Mouse (Mus musculus) right cerebral cortex, postnatal 10 days (tissue): ENCODE measurements at regions not wholly inside any gene's neighbourhood (a gene's known extent, or its start where the extent isn't known, plus 50 kb on each side); places are given as distances from the start of the nearest gene placed in this dataset.

ENCODE experiments used
- DNase-seq, 2 experiments: peaks; one replicate each; pipeline ENCODE4 v3.0.0; 2021; ENCODE audit warnings: low spot score in 2 of 2

DNA sequence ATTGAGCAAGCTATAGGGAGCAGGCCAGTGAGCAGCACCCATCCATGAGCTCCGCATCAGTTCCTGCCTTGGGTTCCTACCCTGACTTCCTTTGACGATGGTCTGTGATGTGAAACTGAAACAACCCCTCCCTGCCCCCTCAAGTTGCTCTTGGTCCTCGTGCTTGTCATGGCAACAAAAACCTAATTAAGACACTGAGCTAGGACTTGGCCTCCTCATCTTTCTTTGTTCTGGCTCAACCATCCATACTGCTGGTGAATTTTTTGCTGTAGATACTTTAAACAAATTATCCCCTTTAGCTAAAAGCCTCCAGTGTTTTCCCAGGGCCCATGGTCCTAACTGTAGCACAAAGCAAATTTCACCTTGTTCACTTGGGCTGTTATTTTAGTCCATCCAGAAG is 129.9 kb upstream of the Peli2 start:
- no peak for DNase-seq

DNA sequence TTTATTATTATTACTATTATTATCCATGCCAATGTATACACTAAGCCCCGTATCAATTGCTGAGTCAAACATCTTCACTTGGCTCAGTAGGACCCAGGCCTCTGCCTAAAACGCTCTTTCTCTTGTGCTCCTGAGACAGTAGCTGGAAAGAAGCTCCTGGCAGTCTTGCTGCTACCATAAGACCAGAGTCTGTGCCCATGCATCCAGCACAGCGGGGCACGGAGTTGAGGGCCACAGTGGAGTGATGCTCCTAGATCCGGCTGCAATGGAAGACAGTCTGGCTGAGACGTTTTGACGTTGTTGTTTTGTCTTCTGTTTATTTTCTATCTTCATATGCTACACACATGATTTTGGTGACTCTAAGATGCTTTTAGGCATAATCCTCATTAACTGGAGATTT is 129.1 kb upstream of the Peli2 start:
- no peak for DNase-seq

DNA sequence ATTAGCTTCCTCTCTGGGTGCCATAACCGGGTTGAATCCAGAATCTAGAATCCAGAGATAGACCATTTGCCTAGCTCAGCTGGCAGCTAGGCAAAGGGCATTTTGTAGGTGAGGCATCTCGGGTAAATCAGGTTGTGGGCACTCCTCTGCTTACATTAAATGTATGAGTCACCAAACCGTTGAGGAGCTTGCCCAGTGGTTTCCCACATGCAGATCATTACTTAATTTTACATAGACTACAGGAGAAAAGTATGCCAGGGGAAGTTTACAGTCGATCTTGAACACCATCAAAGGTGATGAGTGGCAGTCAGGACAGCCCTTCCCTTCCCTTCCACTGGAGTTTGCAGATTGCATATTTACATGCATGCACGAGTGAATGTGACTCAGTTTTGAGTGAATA is 128.5 kb upstream of the Peli2 start:
- DNase-seq = no peak

DNA sequence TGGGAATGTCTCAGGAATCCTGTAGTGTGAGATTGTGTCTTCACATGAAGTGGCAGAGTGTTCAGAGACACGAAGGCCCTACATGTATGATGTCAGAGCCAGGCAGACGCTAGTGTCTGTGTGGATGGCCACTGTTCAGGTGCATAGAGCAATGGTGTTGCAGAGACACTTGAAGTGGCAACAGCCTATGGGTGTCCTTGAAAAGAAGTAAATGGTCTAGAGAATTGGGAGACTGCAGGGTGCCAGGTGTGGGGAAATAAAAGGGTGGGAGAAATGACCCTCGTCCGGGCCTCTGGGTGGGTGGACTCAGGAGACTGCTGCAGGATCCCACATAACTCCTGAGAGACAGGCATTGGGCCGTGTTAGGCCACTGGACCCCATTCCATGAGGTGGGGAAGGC is 127.8 kb upstream of the Peli2 start:
- DNase-seq = no peak

DNA sequence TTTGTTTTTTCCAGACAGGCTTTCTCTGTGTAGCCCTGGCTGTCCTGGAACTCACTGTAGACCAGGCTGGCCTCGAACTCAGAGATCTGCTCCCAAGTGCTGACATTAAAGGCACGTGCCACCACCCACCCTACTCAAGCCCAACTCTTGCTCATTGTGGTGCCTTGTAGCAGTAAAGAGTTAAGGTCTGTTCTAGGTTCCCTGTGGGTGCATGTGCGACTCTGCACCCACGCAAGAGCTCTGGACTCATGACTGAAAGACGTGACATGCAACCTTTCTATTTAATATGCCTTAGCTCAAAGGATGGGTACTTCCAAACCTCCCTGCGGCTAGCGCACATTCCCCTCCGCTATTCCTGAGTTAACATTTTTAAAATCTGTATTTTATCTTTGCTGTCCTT is 121.7 kb upstream of the Peli2 start:
- no peak for DNase-seq

DNA sequence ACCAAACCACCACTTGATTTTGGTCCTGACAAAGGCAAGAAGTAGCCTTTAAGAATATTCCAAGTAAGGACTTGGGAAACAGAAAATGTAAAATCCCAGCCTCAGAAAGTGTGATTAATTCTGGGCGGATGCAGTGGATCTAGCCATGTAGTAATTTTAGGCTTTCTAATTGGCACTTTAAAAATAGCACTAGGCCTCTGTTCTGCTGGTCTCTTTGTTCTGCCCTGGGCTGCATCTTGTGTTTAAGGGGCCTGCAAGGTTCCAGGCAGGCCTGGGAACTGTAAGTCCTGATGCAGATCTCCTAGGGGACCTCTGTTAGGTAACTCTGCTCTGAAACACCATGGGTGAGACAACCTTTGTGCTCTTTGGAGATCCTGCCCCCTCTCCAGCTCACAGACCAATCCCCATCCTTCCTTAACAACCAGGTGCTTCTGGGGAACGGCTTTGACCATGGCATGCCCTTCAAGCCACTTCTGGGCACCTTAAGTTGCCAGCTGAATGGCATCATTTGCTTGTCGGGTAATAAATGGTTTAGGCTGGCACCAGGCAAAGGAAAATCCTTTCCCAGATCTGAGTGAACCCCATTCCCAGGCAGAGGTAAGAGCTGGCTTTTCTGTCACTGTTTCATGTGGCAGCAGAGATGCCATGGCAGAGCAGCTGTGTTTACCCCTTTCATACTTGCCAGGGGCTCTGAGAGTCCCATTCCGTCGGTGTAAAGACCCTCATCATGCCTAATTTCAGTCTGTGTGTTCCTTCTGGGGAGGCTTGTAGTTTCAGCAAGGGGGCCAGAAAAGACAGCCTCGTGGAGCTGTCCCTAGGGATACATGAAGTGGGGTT is 115.3 kb upstream of the Peli2 start:
- peak in 1 of 2 experiments; percentile 28 for DNase-seq

DNA sequence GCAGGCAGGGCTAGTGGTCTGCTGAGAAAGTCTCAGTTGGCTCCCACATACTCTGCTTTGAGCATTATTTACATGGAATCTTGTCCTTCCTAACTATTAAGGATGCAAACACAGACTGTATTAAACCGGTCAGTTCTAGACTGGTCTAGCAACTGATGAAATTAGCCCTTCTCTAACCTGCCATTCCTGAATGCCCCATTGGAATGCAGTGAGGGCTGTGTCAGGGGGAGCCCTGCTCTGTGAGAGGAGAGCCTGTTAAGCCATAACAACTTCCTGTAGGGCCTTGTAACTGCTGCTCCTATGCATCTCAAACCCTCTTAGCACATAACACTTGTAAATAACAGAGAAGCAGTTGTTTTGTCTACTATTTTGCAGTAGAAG is 114.7 kb upstream of the Peli2 start:
- DNase-seq = no peak

DNA sequence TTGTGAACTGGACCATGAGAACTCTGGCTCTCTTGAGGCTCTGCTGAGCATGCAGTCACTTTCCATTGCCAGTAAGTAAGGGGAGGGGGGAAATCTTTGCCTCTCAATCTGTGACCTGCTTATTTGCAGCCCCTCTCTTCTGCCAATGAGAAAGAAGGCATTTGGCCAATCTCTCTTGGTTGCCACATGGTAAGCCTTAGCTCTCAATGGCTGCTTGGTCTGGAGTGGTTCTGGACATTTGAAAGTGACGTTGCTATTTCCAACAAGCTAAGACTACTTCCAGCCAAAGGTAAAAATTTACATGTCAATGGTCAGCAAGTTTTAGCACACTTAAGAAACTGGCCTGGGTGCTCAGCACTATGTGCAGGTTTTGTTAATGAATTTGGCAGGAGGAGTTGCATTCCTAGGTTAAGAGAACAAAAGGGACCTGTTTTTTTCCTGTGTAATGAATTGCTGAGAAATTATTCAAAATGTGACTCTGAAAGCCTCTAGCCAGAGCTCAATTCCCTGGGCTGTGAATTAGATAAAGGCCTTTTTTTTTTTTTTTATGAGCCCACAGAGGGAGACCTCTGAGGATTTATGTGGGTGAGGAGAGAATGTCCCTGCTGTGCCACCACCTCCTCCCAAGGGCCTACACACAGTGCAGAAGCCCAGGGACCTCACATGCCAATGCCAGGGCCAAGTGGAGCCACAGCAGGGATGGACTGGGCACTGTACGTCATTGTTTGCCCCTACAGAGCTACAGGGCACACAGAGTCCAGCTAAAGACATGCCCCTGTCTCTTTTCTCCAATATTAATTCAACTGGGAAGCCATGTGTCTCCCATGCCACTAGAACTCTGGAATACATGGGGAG is 108.0 kb upstream of the Peli2 start:
- peak; percentile 44 to 71 for DNase-seq

DNA sequence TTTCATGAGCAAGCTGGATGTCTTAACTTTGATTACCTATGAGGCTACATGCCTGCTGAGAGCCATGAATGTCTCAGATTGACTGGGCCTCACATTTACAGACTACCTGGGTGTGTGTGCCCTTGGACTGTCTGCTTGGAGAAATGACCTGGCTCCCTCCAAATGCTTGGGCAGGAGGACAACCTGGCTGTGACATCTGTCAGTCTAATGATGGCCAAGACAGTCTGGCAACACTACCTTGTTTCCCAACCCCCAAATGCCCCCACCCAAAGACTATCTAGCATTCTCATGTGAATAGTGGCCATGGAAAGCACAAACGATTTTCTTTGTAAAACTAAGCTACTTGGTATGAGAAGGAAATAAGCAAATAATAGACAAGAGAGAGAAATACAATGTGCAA is 107.2 kb upstream of the Peli2 start:
- no peak for DNase-seq

DNA sequence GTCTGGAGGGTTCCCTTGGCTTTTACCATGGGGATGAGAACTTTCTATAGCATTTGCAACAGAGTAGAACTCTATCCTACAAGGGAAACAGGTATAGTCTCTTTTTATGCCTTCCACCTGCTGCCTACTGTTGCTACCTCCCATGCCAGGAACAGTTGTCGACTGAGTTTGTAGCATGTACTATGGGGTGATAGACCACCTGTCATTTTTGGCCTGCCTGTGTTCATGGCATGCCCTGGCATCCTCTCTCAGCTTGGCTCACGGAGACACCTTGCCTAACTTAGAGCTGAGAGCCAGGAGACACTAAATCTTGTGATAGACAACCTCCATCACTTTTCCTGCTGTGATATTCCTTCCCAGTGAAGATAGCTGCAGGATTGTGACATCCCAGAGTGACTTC is 105.8 kb upstream of the Peli2 start:
- no peak for DNase-seq

DNA sequence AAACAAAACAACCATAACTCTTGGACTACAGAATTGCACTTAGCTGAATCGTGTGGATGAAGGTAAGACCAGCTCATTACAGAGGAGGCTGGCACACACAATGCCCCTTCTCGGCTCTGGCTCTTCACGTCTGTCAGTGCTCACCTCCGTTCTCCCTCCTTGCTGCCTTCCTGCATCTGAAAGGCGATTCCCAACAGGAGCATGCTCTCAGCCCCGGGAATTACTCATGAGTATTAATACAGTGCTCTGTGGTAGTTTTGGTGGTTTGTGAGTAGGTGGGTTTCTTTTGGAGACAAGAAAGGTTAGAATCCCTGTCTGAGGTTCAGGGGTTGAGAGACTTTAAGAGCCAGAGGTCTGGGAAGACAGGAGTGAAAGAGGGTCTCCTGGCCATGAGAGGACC is 102.7 kb upstream of the Peli2 start:
- DNase-seq = no peak

DNA sequence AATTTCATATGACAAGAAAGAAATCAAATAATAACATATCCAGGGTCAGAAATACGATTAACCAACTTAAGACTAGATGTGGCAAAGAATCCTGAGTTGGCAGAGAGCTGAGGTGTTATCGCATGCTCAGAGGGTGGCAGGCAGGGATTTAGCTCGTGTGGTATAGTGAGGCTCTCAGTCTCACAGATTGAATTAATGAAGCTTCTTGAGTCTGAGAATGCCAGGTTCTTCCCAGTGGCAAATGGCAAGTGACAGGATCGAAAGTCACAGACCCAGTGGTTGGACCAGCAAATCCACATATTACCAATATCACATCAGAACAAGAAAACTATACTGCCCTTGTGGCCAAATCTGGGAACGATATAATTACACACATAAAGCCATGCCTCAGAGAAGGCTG is 101.3 kb upstream of the Peli2 start:
- DNase-seq = no peak

DNA sequence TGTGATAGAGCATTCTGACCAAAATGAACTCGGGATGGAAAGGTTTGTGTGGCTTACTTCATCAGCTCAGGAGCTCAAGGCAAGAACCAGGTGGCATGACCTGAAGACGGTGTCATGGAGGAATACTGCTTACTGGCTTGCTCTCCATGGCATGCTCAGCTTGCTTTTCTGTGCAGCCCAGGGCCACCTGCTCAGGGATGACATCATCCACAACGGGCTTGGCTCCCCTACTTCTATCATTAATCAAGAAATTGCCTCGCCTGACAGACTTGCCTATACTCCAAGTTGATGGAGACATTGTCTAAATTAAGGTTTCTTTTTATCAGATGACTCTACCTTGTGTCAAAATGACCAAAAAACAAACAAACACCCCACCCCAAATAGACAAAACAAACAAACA is 98.4 kb upstream of the Peli2 start:
- no peak for DNase-seq

DNA sequence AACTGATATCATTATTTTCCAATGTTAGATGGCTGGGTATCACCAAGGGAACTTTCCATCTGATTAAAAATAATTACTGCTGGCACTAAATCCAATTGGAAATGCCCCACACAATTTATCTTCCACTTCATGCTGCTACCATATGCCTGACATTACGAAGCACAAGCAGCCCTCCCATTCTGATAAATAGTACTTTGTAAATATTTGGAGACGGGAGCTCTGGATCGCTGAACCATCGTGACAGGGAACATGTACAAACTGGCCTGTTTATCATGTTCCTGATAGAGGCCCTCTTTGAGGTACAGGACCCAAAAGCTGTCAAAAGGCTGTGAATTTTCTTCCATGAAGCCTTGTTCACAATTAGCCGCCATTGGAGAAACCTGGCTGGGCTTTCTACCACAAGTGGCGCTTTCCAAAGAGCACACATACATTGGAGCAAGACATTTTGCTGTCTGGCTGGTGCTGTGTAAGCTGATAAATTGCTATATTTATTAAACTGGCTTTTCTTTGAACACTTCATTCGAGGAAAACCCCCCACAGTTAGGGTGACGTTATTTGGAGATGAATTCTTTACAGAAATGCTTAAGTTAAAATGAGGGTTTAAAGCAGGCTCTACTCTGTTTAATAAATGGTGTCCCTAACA is 96.5 kb upstream of the Peli2 start:
- DNase-seq = no peak

DNA sequence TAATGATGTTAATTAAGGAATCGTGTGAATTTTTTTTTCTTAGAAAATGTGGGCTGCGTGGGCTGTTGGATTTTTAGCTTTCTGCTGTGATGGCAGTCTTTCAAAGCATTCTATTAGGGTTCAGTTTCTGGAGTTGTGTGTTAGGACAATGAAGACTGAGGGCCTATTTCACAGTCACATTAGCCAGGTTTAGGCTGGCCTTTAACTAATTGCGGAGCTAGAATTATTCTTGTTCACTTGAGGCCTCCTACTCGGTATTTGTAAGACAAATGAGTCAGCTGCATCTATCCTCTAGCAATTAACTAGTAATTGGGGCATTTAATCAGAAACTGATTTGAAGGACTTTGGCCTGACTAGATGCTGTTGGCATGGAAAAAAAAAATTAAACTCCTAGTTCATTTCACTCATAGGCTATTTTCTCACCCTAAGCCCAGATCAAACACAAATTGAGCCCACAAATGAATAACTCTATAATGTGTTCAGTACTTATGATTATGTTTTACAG is 81.3 kb upstream of the Peli2 start:
- no peak for DNase-seq

DNA sequence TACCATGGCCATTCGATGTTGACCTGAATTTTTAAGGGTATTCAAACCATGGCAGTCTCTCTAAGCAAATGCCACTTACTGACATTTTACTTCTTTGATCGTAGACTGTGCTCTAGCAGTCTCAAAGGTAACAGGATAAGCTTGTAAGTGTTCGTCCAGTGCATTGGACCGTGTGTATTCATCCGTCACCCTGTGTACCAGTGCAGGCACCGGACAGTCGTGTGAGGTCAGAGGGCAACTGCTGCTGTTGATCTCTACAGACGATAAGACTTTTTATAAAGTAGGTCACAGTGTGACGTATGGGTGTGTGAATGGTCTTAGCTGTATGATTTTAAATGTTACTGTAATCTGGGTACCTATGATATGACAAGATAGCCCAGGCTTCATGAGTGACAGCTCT is 74.5 kb upstream of the Peli2 start:
- no peak for DNase-seq

DNA sequence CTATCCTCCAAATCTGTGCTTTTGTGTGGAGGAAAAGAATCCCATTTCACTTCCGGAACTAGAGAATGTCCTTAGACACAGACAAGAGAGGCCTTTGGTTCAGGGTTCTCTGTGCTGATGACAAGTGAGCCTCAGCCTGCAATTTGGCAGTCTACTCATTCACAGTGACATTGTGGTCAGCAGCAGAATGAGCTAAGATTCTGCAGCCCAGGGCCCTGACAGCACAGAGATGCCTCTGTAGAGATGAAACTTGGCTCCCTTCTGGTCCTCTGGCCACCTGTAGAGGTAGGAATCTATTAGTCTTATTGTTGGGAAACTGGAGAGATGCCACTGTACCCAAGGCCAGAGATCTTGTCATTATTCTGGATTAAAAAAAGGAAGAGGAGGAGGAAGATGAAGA is 73.8 kb upstream of the Peli2 start:
- DNase-seq = no peak

DNA sequence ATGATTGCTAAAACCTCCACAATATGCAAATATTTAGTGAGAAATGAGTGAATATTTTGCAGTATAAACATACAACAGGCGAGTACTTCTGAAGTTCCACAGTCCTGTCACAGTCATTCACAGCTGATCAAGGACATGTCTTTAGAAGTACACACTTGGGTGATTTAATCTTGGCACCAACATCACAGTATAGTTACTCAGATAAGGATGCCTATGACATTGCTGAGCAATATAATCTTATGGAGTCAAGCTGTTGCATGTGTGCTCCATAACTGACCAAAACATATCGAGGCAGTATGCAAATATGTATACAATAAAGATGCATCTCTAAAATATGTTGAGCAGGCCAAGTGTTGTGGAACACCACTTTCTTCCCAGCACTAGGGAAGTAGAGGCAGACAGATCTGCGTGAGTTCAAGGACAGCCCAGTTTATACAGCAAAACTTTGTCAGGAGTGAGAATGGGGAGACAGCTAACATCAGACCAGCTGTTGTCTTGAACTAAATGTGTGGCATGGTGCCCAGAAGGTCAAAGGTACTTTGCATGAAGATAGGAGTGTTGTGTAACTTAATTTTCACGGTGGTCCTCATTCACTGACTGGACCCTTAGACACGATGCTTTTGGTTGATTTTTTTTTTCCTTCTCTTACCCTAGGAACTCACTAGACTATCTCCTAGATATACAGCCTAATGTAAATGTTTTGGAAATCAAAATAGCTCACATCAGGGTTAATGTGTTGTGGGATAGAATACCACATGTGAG is 70.7 kb upstream of the Peli2 start:
- no peak for DNase-seq

DNA sequence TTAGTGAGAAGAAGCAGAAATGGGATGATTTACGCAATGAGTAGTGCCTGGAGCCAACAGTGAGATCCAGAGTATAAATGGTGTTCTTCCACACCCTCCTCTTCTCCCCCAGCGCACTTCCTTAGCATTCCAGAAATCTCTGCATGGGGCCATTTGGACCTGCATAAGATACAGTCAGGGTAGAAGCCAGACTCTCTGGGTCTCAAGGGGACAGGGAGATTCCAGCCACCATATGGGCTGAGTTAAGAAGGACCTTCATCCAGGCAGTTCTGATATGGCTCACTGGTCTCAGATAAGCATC is 70.2 kb upstream of the Peli2 start:
- no peak for DNase-seq

DNA sequence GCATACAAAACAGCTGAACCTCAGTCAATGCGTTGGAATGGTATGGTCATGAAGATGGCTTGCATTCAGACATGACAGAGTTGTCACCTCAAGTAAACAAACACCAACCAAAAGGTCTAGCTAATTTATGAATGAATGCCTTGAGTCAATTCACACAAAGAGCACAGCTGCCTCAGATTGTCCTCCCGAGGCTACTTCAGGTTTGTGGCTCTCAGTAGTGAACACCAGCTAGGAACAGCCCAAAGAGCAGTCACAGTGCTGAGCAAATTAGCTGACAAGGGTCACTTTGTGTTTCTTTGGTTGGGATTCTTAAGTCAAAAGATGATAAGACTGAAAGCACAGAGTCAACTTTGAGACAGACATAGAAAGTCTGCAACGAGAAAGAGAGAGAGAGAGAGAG is 68.7 kb upstream of the Peli2 start:
- DNase-seq = no peak

DNA sequence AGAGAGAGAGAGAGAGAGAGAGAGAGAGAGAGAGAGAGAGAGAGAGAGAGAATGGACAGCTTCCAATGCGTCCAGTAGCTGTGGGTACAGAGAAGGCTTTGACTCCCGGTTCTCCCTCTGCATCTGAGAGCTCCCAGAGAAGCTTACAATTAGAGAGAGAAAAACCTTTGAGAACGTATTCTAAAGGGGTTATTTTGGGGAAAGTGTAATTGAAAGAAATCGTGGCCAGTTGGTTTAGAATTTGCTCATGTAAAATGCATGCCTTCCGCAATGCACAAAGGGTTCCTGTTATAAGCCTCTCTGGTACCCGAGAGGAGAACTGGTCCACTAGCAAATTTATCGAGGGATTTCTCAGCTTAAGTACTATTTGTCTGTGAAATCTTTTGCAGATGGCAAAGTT is 68.2 kb upstream of the Peli2 start:
- peak; percentile 26 to 51 for DNase-seq

DNA sequence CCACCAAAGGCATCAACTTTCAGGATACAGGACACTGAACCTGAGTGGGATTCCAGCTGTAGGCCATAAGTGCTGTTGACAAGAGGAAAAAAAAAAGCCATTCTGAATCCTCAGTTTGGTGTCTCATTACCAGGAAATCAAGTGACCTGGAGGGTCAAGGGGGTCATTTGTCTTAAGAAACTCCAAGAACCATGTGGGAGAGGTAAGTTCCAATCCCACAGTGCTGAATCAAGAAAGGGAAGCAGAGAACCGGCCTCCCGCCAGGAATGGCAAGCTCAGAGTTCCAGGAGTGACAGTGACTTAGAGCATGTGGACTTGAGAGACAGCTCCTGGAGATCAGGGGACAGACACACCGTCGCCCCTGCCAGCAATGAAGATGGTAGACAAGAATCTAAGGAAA is 67.5 kb upstream of the Peli2 start:
- DNase-seq = no peak
